Mouse (Mus musculus) lung, adult 18-20 months (tissue): ENCODE results near the gene Gm525.

ENCODE experiments used
- DNase-seq, 2 experiments: peaks; one replicate each; pipeline ENCODE4 v3.0.0; 2022; ENCODE audit warnings: mixed read lengths in 2 of 2

Gm525 gene

DNA sequence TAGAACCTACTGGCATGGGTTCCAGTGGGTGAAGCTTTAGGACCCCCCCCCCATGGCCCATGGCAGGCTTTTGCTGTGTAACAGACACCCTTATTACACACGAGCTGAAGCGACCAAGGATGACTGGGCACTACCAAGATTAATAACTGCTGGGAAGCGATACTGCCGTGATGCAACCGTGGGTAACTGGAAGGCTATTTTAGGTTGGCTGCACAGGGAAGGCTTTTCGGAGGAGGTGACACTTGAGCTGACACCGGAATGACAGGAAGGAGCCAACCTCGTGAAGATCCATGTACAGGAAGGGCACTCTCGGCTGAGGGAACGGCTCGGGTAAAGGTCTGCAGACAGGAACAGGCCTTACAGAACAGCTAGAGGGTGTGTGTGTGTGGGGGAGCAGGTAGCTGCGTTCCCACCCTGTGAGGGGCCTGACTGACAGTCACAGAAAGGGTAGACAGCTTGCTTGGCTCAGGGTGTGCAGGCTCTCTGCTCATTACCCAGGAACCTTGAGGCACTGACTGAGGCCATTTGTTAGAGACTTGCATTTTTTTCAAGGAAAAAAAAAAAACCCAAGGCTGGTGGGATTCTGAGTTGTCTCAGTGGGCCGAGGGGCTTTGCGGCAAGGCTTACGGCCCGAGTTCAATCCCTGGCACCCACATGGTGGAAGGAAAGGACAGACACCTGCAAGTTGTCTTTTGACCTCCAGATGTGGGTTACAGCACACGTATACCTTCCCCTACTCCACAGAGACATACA is 24.6 kb downstream of the Gm525 start:
- DNase-seq = no peak

DNA sequence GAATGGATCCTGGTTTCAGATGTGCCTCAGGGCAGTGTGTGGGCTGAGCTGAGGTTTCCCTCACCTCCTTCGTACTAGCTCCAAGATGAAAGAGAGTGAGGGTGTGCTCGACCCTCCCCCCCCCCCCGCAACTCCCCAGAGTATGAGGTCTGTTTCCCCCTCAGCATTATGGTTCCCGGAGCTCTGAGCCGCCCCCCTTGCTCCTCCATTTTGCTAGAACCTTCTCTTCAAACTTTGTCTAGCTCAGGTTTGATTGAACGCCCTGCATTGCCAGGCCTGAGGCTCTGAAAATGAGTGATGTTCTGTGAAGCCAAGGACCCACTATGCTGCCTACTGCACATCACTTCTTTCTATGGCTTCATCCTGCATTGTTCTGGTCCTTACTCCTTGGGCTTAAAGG is 25.3 kb downstream of the Gm525 start:
- DNase-seq = no peak

DNA sequence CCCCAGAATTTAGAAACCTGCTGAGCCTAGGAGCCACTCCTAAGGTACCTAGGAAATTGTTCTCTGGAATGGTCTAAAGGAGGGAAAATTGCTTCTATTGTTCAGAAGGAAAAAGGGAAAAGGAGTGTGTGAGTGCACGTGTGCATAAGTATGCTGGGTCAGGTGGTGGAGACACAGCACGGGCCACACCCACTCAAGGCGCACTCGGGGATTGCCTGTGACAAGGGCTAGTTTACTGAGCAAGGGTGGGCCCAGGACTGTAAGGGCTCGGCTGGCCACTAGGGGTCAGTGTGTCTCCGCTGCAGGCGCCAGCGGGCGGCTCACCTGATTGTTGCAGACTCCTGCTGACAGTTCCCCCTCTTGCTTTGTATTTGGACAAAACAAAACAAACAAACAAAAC is 26.8 kb downstream of the Gm525 start:
- DNase-seq = peak; percentile 82 to 86

DNA sequence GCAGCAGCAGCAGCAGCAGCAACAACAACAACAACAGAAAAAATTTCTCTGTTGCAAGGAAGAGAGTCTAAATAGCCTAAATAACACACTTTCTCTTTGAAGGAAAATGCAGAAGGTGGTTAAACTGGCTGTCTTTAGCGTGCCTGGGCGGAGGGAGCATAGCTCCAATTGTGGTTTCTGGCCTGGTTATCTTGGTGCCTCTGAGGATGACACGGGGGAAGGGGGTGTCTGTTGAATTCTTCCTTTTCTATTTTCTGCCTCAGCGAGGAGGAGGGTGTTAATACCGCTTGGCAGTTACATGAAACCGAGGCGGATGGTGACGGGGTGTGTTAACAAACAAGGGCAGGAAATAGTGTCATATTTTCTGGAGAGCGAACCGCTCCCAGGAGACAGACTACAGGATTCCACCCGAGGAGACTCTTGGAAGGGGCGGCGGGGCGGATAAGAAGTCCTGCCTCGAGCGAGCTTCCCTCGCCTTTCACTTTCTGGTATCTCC is 27.2 kb downstream of the Gm525 start:
- peak; percentile 34 to 45 for DNase-seq

DNA sequence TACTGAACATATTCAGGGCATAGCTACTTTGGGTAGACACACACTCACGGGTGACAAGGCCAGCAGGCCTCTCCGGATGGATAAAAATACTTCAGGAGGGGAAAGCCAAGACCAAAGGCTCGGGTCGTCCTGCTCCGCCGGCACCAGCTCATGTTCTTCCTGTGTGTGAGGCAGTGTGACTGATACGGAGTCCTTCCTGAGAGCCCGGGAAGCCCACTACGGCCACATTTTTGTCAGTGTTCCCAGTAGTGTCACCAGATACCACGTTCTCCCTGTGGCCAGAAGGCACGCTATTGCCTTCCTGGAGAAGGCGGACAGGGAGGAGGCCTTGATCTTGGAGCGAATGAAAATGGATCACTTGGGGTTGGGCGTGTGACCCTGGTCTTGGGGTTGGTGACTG is 29.5 kb downstream of the Gm525 start:
- no peak for DNase-seq

DNA sequence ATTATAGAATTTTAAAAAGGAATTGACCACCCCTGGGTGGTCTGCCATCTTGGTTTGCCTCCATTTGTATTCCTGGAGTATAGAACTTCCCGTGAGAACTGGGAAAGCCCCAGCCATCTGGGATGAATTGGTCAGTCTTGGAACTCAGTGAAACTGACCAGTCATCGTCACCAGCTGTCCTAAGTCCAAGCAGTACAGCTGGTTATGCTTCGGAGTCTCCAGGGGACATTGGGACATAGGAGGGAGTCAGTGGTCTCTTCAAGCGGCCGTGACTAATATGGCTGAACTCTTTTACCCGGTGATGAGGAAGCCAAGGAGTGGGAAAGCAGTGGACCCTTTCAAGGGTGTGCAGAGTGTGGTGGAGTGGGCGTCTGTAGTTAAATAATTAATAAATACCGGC is 31.6 kb downstream of the Gm525 start:
- no peak for DNase-seq

DNA sequence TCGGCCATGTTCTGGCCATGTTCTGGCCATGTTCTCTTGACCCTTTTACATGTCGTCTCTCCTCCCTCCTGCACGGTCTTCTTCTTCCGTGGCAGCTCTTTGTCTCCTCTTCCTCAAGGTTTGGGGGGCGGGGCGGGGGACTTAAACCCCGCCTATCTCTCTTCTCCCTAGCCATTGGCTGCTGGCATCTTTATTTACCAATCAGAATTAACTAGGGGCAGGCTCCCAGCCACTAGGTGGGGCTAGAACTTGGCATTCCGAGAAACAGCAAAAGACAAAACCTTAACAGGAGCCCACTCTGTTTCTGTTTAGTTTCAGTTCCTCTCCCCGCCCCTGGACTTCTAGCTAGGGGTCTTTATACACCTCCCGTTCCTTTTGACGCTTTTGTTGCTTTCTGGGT is 32.2 kb downstream of the Gm525 start:
- DNase-seq = no peak

DNA sequence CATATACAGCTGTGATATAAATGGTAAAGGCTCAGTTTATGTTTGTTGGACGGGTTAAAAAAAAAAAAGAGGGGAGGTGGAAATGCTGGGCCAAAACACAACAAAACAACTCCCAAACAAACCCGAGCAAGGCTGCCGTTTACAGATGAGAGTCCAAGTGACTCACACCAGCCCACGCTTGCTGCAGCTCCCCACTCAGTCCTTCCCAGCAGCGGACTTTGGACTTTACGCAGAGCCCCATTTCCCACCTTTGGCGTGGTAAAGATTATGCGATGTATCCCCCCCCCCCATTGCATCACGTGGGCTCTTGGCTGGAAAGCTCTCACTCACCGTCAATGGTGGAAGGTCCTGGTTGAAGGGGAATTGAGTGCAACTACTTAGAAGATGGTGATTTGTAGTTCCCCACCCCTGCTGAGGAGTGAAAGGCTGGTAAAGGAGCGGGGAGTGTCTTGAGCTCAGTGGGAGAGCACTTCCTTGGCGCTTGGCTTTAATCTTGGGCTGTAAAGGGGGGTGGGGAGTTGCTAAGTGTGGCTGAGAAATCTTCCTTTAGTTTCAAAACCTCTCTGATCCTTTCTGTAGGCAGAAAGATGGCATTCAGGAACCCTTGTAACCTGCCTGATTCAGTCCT is 33.7 kb downstream of the Gm525 start:
- no peak for DNase-seq

DNA sequence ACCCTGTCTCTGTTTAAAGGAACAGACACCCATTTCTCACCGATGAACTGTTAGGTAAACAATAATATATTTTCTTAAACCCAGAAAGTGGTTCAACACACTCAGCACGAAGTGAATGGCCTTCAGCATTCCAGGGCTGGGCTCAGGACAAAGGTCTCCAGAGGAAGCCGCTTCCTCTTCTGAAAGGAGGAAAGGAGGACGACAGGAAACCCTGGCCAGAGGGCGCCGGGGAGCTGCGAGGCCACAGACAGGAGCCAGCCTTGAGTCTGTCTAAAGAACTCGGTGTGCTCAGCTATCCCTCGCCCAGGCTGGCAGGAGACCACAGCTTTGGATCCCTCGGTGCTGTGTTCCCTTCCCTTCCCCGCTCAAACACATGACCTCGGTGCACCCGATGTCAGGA is 50.8 kb downstream of the Gm525 start:
- no peak for DNase-seq

DNA sequence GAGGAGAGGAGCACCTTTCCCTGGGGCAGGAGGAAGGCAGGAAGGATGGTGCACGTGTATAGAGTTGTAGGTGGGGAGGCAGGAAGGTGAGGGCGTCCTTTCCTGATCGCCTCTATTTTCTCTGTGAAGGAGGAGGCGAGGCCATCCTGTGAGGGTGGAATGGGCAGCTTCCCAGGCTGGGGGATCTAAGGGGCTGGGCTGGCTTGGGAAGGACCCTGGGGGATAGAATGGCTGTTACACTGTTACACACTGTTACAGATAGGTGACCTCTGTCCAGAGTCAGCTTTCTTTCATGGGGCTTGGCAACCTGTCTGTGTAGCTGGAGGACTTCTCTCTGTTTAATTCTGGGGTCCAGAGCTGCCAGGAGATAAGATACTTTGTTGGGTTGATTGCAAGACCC is 57.2 kb downstream of the Gm525 start:
- no peak for DNase-seq

DNA sequence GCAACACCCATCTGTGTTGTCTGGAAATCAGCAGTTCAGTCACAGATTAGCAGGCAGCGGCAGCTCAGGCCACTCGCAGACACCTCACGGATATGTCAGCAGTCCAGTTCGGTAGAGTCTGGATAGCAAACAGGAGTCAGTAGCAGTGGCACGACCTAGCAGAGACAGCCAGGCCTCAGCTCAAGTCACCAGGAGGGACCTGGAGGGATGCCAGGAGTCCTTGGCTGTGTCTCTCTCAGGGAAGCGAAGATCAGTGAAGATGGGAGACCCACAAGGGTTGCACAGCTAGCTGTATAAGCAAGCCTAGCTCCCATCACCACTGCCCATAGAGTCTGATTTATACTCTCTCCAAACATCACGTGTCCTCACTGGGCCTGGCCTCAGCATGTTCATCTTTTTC is 58.8 kb downstream of the Gm525 start:
- no peak for DNase-seq

DNA sequence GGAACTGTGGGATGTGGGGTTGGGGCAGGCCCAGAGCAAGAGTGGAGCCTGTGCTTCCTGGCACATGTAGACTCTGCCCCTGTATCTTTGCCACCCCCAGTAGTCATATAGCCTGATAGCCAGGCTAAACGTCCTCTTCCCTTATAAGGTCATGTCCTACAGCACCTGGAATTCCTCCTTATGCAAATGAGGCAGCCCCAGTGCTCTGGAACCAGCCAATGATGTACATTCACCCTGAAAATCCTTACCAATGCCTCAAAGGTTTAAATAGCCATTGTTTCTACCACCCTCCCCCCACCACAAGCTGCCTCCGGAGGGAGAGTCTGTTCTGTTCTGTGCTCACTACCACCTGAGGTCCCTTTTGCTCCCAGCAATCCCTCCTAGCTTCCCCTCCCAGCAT is 60.6 kb downstream of the Gm525 start:
- no peak for DNase-seq

DNA sequence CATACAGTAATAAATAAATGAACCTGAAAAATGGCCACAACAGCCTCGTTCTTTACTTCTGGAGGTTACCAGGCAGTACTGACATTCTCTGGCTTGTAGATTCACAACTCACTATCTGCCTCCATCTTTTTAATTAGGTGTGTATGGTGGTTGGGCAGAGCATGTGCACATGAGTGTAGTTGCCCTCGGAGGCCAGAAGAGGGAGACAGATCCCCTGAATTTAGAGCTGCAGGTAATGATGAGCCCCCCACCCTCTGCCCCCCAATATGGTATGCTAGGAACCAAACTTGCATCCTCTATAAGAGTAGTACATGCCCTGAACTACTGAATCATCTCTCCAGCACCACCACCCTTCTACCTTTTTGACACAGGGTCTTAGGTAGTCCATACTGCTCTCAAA is 64.3 kb downstream of the Gm525 start:
- DNase-seq = no peak
